Mouse (Mus musculus): ENCODE data around the gene 5430402E10Rik. TPM values are rescaled to one million over a fixed set of nuclear protein-coding genes. Genes with fewer than 3 reads are reported as not detected.
"Not testable (repeated sequence)": the region's sequence is repeated elsewhere in the genome, so short reads cannot be mapped to it uniquely, and the experiment has no call there.

Gene 5430402E10Rik
- not detected for polyA plus RNA-seq (2017; shearing (Covaris generic))

DNA sequence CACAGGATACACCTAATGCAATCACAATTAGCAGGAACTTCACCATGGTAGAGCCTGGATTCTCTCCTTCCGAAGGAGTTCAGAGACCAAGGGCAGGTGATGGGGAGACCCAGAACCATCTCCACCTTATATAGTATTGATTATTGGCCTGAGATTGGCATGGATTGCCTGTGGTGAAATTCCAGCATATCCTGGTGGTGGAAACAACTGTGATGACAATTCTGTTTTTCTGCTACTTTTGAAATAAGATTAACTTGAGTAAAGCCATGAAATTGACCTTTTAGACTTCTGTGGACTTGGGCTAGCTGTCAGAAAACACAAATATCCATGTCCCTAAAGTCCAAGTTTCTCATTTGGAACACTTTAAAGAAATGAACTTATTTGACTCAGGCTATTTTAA is at the start of gene 5430402E10Rik:
5430402E10Rik (minus strand) TSS at position 101 of the 400 bp plus-strand sequence.
- ATAC-seq: not testable (repeated sequence)

DNA sequence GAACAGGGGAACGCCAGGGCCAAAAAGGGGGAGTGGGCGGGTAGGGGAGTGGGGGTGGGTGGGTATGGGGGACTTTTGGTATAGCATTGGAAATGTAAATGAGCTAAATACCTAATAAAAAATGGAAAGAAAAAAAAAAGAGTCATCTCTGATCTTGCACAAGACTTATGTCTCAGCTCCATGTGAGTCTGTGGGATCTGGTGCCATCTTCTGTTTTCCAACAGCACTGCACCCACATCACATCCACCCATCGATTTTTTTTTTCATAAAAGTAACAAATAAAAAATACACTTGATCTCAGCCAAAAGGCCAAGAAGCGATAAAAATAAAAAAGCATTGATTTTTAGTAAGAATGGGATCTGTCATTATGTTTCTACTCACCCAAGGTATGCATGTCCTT is 44.8 kb downstream of the 5430402E10Rik start:
- ATAC-seq: not testable (repeated sequence)

Other genes with a start within 250 kb of the 5430402E10Rik start
- gene Prkx, start 128.8 kb downstream of the 5430402E10Rik start, polyA plus RNA-seq (2017; shearing (Covaris generic)): 10 to 100 TPM; 22.8 to 37.5 (median 24.9) TPM
- gene Pbsn, start 71.4 kb downstream of the 5430402E10Rik start, polyA plus RNA-seq (2017; shearing (Covaris generic)): not detected
- gene Gm14744, start 60.3 kb downstream of the 5430402E10Rik start, polyA plus RNA-seq (2017; shearing (Covaris generic)): not detected
- gene Obp1a, start 166.3 kb upstream of the 5430402E10Rik start, polyA plus RNA-seq (2017; shearing (Covaris generic)): not detected
- not detected for gene Gm5938, start 200.4 kb upstream of the 5430402E10Rik start, polyA plus RNA-seq (2017; shearing (Covaris generic))